Mouse (Mus musculus) kidney, postnatal 0 days (tissue): ENCODE results near the gene L3mbtl3. TPM values are rescaled to one million over a fixed set of nuclear protein-coding genes. Genes with fewer than 3 reads are reported as not detected.

ENCODE experiments used
- ATAC-seq: fragments of 200-750 bp; cut with Nextera tagmentation; replicated peaks from 2 replicates; pipeline ENCODE4 v1.8.0; 2017; ENCODE audit warnings: low read depth, moderate number of reproducible peaks, moderate TSS enrichment, moderate library complexity; ENCODE audit not compliant: low FRiP score
- DNase-seq: peaks from one replicate; pipeline ENCODE4 v3.0.0-alpha.2; 2016; ENCODE audit warnings: low spot score
- H3K27ac ChIP-seq: fragments of 300-500 bp; sonication (generic); 2 replicates; pipeline ENCODE4 v1.5.1; 2014; ENCODE audit warnings: mild to moderate bottlenecking
- H3K27me3 ChIP-seq: fragments of 300-500 bp; sonication (generic); 2 replicates; pipeline ENCODE4 v1.6.1; 2014; ENCODE audit warnings: low read length, mixed read lengths; ENCODE audit not compliant: insufficient read depth
- H3K36me3 ChIP-seq: fragments of 300-500 bp; sonication (generic); 2 replicates; pipeline ENCODE4 v1.6.1; 2014; ENCODE audit warnings: low read length, mixed read lengths; ENCODE audit not compliant: insufficient read depth
- H3K4me1 ChIP-seq: fragments of 300-500 bp; sonication (generic); replicated peaks from 2 replicates; pipeline ENCODE4 v1.6.1; 2014; ENCODE audit warnings: antibody characterized with exemption, low read length, mixed read lengths; ENCODE audit not compliant: insufficient read depth
- H3K4me2 ChIP-seq: fragments of 300-500 bp; sonication (generic); 2 replicates; pipeline ENCODE4 v1.6.1; 2014; ENCODE audit warnings: mild to moderate bottlenecking, low read length, moderate library complexity, mixed read lengths
- H3K4me3 ChIP-seq: fragments of 300-500 bp; sonication (generic); replicated peaks from 2 replicates; pipeline ENCODE4 v1.5.1; 2014; ENCODE audit warnings: low read depth, low read length
- H3K9ac ChIP-seq: fragments of 300-500 bp; sonication (generic); 2 replicates; pipeline ENCODE4 v1.6.1; 2014; ENCODE audit warnings: low read depth, low read length
- H3K9me3 ChIP-seq: fragments of 300-500 bp; sonication (generic); replicated peaks from 2 replicates; pipeline ENCODE4 v1.6.1; 2016; ENCODE audit warnings: low read length, inconsistent platforms, mixed read lengths
- CTCF ChIP-seq: IDR thresholded peaks from 2 replicates; pipeline ENCODE4 v1.5.1; 2016; ENCODE audit warnings: antibody characterized with exemption, low read depth, mild to moderate bottlenecking, moderate library complexity
- WGBS: fragments of 180-500 bp; shearing (Covaris S2); extraction: QIAGEN DNeasy Blood & Tissue Kit; methylation state at CpG from one replicate; pipeline ENCODE4 v1.1.7; 2014; 5-methylcytosine and 5-hydroxymethylcytosine counted together
- microRNA-seq: library from miRNA; unstranded; fragments of <30 nt; microRNA quantifications from one replicate; pipeline ENCODE4, GENCODE M21; 2016
- polyA plus RNA-seq: library from polyadenylated mRNA; unstranded; fragments of >200 nt; fragmentation: Nextera tagmentation; extraction: Ambion mirVana; gene quantifications from 2 replicates; pipeline ENCODE4 v1.2.1, GENCODE M21; 2015

L3mbtl3 gene
- polyA plus RNA-seq, 1 experiment from 2014 or later = 9.3 TPM

DNA sequence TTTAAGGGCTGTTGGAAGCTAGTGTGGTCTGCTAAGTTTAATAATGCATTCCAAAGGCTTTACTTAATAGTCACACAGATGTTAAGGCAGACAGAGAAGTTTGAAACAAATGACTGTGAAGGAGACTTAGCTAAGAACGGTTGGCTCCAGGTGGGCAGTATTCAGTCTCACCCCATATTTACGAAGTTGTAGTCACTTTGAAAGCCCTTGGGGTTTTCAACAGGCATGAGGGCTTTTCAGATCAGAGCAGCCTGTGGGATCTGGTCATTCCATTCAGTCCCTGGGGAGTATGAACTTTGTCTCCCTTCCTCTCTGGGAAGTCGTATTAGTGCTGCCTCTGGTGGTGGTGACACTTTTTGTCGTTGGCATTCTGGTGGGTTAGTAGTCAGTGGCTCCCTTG, 137.2 kb downstream of the L3mbtl3 start:
- no peak for DNase-seq
- H3K4me1 ChIP-seq = no peaks in the 10 kb centered on the region
- no peak for ATAC-seq

DNA sequence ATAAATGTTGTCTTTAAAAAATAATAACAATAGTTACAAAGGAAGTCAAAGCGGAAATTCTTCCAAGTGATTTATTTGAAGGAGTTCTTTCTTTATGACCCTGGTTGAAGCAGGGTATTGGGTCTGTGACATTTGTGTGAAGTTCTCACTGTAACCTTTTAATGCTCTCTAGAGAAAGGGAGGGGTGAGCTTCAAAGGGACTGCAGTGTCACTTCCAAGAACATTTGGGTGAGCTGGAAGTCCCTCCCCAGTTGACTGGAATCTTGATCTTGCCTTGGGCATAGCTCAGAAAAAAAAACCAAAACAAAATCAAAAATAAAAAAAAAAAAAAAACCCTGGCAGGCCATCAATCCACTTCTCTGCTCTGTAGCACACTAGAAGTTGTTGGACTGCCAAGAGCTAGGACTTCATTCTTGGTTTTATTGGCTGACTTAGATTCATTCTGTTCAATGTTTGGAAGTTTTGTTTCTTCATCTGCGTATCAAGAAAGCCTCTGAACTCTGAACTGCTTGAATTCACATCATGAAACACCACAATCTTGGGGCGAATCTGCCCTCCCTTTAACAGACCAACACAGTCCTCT, 143.6 kb downstream of the L3mbtl3 start:
- Histone ChIP-seq H3K4me2 (no peak overlapping the region), H3K27me3 (no peaks in the 10 kb centered on the region), H3K36me3 (no peaks in the 10 kb centered on the region), H3K9me3 (no peaks in the 10 kb centered on the region), H3K27ac (no peak overlapping the region), H3K4me1 (no peaks in the 10 kb centered on the region), H3K9ac (no peak overlapping the region), H3K4me3 (no peak overlapping the region)
- DNase-seq (peak; percentile 3), ATAC-seq (no peak)
- TF ChIP-seq CTCF = no peak
- 62% methylated on average over 3 of the region's 3 CpGs for WGBS

More for the DNA sequence above, 137.2 kb downstream of the L3mbtl3 start:
- no peak for TF ChIP-seq CTCF
- Histone ChIP-seq H3K9ac (no peak overlapping the region), H3K4me2 (no peak overlapping the region), H3K4me3 (no peak overlapping the region), H3K36me3 (no peaks in the 10 kb centered on the region), H3K27ac (no peak overlapping the region), H3K27me3 (no peaks in the 10 kb centered on the region), H3K9me3 (no peaks in the 10 kb centered on the region)
- WGBS = 51% methylated on average over 4 of the region's 4 CpGs

DNA sequence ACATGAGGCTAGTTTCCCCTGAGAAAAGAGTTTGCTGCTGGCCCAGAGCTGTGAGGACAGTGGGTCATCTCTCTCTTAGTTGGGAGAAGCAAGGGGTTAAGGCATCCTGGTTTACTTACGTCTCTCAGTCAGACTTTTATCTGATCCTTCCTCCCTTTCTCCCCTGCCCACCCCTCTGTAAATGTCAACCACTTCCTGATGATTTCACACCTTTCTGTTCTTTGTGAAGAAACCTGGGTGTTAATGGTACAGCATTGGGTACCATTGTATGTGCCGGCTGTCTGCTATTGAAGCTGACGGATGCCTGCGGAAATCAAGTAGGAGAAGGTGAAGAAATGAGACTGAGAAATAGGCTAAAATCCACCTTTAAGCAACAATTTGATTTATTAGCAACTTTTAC, 146.3 kb downstream of the L3mbtl3 start, which contains the start of gene Samd3:
Gene Samd3, plus strand, starts transcription at position 220 of the 400 bp plus-strand sequence.
- 48% methylated on average over 4 of the region's 4 CpGs for WGBS
- no peaks in the 10 kb centered on the region for H3K9me3 ChIP-seq
- DNase-seq = no peak

GRCm38 (mm10) chr10:26228187-26228586, 147.6 kb downstream of the L3mbtl3 start:
- no peaks in the 10 kb centered on the region for H3K4me1 ChIP-seq
- no peak for TF ChIP-seq CTCF
- no peak overlapping the region for H3K27ac ChIP-seq
- no peak overlapping the region for H3K4me3 ChIP-seq
- no peaks in the 10 kb centered on the region for H3K36me3 ChIP-seq
- ATAC-seq (no peak), DNase-seq (no peak)
- no peaks in the 10 kb centered on the region for H3K9me3 ChIP-seq
- no peak overlapping the region for H3K4me2 ChIP-seq
- H3K9ac ChIP-seq = no peak overlapping the region
- no peaks in the 10 kb centered on the region for H3K27me3 ChIP-seq

More for the DNA sequence above, 146.3 kb downstream of the L3mbtl3 start, which contains the start of gene Samd3:
- Histone ChIP-seq H3K4me1 (no peaks in the 10 kb centered on the region), H3K27me3 (no peaks in the 10 kb centered on the region), H3K36me3 (no peaks in the 10 kb centered on the region), H3K9ac (no peak within 1 kb of the TSS), H3K4me2 (no peak within 1 kb of the TSS), H3K27ac (no peak within 1 kb of the TSS), H3K4me3 (no peak within 1 kb of the TSS)
- no peak for ATAC-seq
- no peak for TF ChIP-seq CTCF

- H3K4me3 ChIP-seq = no peak overlapping the region
- WGBS = 67% methylated on average over 2 of the region's 2 CpGs
- H3K27ac ChIP-seq = no peak overlapping the region
- ATAC-seq = no peak
- no peaks in the 10 kb centered on the region for H3K4me1 ChIP-seq
- no peak overlapping the region for H3K4me2 ChIP-seq
- no peak overlapping the region for H3K9ac ChIP-seq
- no peaks in the 10 kb centered on the region for H3K9me3 ChIP-seq
- no peak for DNase-seq
- H3K27me3 ChIP-seq = no peaks in the 10 kb centered on the region
- no peaks in the 10 kb centered on the region for H3K36me3 ChIP-seq
- no peak for TF ChIP-seq CTCF
Measured at GRCm38 (mm10) chr10:26226734-26227133, 149.0 kb downstream of the L3mbtl3 start.

- 88% methylated on average over 5 of the region's 5 CpGs for WGBS
- no peak for TF ChIP-seq CTCF
- no peak for DNase-seq
- H3K4me2 ChIP-seq = no peak overlapping the region
- no peaks in the 10 kb centered on the region for H3K27me3 ChIP-seq
- ATAC-seq = no peak
- no peaks in the 10 kb centered on the region for H3K4me1 ChIP-seq
- H3K27ac ChIP-seq = no peak overlapping the region
- no peaks in the 10 kb centered on the region for H3K36me3 ChIP-seq
- H3K9ac ChIP-seq = no peak overlapping the region
- no peaks in the 10 kb centered on the region for H3K9me3 ChIP-seq
- no peak overlapping the region for H3K4me3 ChIP-seq
Measured at GRCm38 (mm10) chr10:26226241-26226640, 149.5 kb downstream of the L3mbtl3 start.

Small RNA genes within 50 kb of the gene (microRNA-seq; reads per million reads assigned to microRNA genes)
- not detected for gene Gm27754

Other genes starting within 250 kb of the L3mbtl3 start
- not detected in 2 replicates for gene Samd3, start 146.3 kb downstream of the L3mbtl3 start, polyA plus RNA-seq